Mouse (Mus musculus) urinary bladder, postnatal 14 days (tissue): ENCODE data around the gene Ces2a.

Source experiments
- DNase-seq: peaks from one replicate; pipeline ENCODE4 v3.0.0; 2021; ENCODE audit warnings: low spot score

The Ces2a gene

GRCm38 (mm10) chr8:104733753-104734152 lies at the start of gene Ces2a:
Gene Ces2a, plus strand, starts transcription at chr8:104734003.
- DNase-seq, result no peak

- no peak for DNase-seq
These were observed 45.4 kb upstream of the Ces2a start for GRCm38 (mm10) chr8:104688433-104688832.

DNA sequence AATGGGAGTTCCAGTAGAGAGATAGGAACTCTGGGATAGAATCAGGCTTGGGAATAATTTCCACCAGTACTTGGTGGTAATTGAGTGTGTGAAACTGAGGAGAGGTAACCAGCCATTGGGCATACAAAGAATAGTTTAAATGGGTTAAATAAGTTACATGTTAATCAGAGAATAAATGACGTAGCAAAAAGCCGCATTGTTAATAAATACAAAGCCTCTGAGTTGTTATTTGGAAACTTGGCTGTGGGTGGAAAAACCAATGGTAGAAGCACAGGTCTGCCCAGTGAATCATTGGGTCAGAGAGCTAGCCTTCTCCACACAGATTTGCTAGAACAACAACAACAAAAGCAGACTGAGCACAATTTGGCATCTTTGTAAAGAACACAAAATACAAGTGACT lies 35.2 kb upstream of the Ces2a start:
- no peak for DNase-seq

- DNase-seq, result no peak
These were observed 31.9 kb upstream of the Ces2a start for GRCm38 (mm10) chr8:104701900-104702299.

DNA sequence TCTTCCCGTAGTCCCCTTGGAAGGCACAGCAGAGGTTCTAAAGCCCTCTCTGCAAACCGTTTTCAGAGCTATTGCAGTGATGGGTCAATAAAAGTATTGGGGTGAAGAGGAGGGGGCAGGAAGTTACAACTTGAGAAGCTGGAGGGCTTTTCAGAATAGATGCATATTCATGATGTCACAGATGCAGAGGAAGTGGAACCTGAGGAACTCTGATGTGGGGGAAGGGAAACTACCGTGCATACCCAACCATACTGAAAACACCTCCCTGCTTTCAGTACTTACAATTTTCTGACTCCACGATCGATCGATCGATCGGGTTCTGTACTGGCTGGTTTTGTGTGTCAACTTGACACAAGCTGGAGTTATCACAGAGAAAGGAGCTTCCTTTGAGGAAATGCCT lies 12.6 kb upstream of the Ces2a start:
- no peak for DNase-seq

- no peak for DNase-seq
These were observed 2.4 kb upstream of the Ces2a start for GRCm38 (mm10) chr8:104731451-104731850.

DNA sequence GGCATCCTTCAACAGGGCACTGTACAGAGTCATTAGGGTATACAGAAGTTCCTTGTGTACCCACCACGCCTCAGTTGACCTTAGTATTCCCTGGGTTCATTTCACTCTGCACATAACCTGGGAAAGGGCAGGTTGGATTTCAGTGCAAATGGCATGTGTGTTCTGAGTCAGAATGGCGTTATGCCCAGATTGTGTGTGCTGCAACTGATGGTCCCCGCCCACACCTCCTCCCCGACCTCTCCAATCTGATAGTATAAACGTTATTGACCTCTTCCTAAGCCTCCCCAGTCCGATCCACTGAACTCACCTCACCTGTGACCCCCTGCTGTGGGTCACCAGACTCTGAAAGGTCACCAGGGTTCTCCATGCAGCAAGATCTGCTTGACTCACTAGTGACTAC lies 1.8 kb upstream of the Ces2a start:
- DNase-seq, result no peak

DNA sequence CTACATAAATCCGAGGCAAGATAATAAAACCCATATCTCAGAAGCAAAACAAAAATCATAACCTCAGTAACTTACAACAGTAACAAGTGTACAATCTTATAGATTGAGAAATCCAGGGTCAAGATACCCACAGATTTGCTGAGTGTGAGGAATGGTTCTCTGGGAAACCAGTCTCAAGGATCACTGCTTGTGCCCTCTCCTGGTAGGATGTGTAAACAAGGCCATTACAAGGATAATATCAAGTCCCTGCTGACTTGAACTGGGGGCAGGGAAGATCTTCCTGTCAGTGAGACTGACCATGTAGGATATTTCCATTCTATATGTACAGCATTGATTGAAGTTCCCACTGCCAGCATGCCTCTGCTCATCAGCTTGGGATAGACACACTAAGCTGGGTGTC lies 8.2 kb downstream of the Ces2a start:
- no peak for DNase-seq

DNA sequence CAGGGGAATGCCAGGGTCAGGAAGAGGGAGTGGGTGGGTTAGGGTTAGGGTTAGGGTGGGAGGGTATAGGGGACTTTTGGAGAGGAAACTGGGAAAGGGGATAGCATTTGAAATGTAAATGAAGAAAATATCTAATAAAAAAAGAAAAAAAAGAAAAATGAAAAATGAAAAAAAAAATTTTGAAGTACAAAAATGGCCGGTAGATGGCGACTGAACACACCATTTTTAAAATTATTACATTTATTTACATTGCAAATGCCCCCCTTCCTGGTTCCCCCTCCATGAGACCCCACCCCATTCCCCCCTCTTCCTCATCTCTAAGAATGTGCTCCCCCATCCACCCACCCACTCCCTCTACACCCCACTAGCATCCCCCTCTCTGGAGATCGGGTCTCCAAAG lies 9.6 kb downstream of the Ces2a start:
- DNase-seq, result no peak

DNA sequence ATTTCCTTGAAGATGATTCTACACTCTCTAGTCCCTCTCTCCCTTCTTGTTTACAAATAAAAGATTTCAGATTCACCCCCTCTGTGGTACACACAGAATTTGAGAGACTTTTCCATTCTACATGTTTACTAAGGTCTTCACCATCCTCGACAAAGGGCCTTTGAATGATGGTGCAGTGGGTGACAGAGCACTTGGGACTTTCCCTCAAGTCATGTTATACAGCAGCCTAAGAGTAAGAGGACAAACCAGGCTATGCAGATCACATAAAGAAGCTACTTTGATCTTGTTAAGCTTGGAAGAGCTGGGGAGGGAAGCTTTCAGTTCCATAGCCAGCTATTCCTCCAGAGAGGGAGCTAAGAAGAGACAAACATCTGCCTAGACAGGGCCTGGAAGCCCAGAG lies 19.0 kb downstream of the Ces2a start:
- no peak for DNase-seq

GRCm38 (mm10) chr8:104757621-104758020 lies 23.8 kb downstream of the Ces2a start:
- no peak for DNase-seq

GRCm38 (mm10) chr8:104758209-104758608 lies 24.4 kb downstream of the Ces2a start:
- no peak for DNase-seq

DNA sequence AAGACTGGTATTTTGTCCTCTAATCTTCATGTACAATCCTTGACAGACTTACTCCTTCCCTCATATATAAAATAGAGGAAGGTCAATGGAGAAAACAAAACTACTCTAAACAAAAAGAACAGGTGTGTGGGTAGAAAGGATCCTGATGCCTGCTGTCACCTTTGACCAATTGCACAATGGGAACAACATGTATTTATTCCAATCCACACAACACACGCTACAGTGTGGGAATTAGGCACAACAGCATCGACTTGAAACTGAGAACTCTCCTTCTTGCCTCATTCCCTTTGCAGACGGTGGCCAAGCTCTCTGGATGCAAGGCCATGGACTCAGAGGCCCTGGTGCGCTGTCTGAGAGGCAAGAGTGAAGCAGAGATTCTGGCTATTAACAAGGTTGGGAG lies 27.3 kb downstream of the Ces2a start:
- no peak for DNase-seq

- DNase-seq, result no peak
These were observed 32.7 kb downstream of the Ces2a start for GRCm38 (mm10) chr8:104766485-104766884.

GRCm38 (mm10) chr8:104770365-104770764 lies 36.6 kb downstream of the Ces2a start:
- no peak for DNase-seq

DNA sequence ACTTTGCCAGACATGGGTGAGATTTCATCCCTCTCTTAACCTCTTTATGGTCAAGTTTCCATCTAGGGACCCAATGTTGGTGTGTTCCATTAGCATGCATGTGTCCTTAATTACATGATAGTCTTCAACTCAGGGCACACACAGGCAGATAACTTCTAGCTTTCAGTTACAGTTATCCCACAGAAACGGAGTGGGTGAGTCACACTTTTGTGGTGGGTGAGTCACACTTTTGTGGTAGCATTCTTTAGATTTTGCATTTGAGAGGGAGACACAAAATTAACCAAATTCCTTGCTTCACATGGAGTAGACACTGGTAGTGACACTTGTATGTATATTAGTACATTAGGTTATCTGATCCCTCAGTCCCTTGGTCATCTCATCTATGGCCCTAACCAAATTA lies 53.2 kb downstream of the Ces2a start:
- DNase-seq, result no peak

DNA sequence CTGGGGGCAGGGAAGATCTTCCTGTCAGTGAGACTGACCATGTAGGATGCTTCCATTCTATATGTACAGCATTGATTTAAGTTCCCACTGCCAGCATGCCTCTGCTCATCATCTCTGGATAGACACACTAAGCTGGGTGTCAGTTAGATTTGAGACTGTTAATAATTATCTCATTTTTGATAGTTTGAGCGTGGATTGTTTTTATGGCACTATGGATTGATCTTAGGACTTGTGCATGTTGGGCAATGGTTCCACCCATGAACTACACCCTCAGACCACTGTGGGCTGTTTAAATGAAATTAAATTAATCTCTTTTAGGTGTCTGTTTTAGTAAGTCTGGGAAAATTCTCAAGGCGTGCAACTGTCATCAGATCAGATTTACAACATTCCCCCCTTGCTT lies 55.1 kb downstream of the Ces2a start:
- DNase-seq, result no peak

- DNase-seq, result peak; percentile 25
These were observed 56.3 kb downstream of the Ces2a start for GRCm38 (mm10) chr8:104789886-104790680.
